Mouse (Mus musculus): ENCODE data around the gene Sympk. TPM values are rescaled to one million over a fixed set of nuclear protein-coding genes. Genes with fewer than 3 reads are reported as not detected.
A peak's percentile ranks its signal among the peaks of the same experiment; 100 is the strongest.

Sympk gene
- total and polyA plus RNA-seq, 2 experiments, result 21.5 to 46.9 TPM

GRCm38 (mm10) chr7:19080451-19080950 lies 56.3 kb downstream of the Sympk start:
- DNase-seq (ENCODE audit: extremely low read depth, low read depth, low spot score), result no peak
- no peaks in the 10 kb centered on the region for H3K36me3 ChIP-seq (ENCODE audit: control insufficient read depth, insufficient read depth, low read length)
- WGBS, result 85% methylated on average over 19 of the region's 19 CpGs
- H3K4me1 ChIP-seq (ENCODE audit: control insufficient read depth, insufficient read depth, low read length), result peaks cover 8% of the 10 kb centered on the region; the same call in 1 of the 2 replicates
- TF ChIP-seq POLR2A (IDR thresholded peaks at IDR 0.05; ENCODE audit: extremely low read depth, insufficient read depth, low read length) (no peak), CTCF (IDR thresholded peaks at IDR 0.05; ENCODE audit: low read depth, low read length) (no peak)
- no peak overlapping the region for H3K4me3 ChIP-seq (ENCODE audit: insufficient read depth, low read depth, low read length)
- H3K79me2 ChIP-seq (ENCODE audit: control insufficient read depth, insufficient read depth, low read length), result no peaks in the 10 kb centered on the region
- no peak overlapping the region for H3K27ac ChIP-seq (replicated peaks; ENCODE audit: insufficient read depth, low read depth, low read length)
- H3K27me3 ChIP-seq (ENCODE audit: control insufficient read depth, insufficient read depth, low read length), result no peaks in the 10 kb centered on the region
- H3K9ac ChIP-seq (ENCODE audit: low read depth, low read length), result no peak overlapping the region

- 83% methylated on average over 4 of the region's 4 CpGs for WGBS
- no peaks in the 10 kb centered on the region for H3K79me2 ChIP-seq (ENCODE audit: control insufficient read depth, insufficient read depth, low read length)
- no peak overlapping the region for H3K27ac ChIP-seq (replicated peaks; ENCODE audit: insufficient read depth, low read depth, low read length)
- H3K4me3 ChIP-seq (ENCODE audit: insufficient read depth, low read depth, low read length), result no peak overlapping the region
- no peak for DNase-seq (ENCODE audit: extremely low read depth, low read depth, low spot score)
- peak overlapping the region; percentile 29; the same call in 1 of the 2 replicates for H3K9ac ChIP-seq (ENCODE audit: low read depth, low read length)
- no peak for TF ChIP-seq CTCF (IDR thresholded peaks at IDR 0.05; ENCODE audit: low read depth, low read length)
- TF ChIP-seq POLR2A (IDR thresholded peaks at IDR 0.05; ENCODE audit: extremely low read depth, insufficient read depth, low read length), result no peak
- H3K36me3 ChIP-seq (ENCODE audit: control insufficient read depth, insufficient read depth, low read length), result no peaks in the 10 kb centered on the region
- peaks cover 9% of the 10 kb centered on the region for H3K4me1 ChIP-seq (ENCODE audit: control insufficient read depth, insufficient read depth, low read length)
- no peaks in the 10 kb centered on the region for H3K27me3 ChIP-seq (ENCODE audit: control insufficient read depth, insufficient read depth, low read length)
These were observed 58.0 kb downstream of the Sympk start for GRCm38 (mm10) chr7:19082171-19082570.

- WGBS, result 38% methylated on average over 6 of the region's 6 CpGs
- no peak overlapping the region for H3K4me3 ChIP-seq (ENCODE audit: insufficient read depth, low read depth, low read length)
- H3K27ac ChIP-seq (replicated peaks; ENCODE audit: insufficient read depth, low read depth, low read length), result no peak overlapping the region
- peaks cover 5% of the 10 kb centered on the region for H3K4me1 ChIP-seq (ENCODE audit: control insufficient read depth, insufficient read depth, low read length)
- H3K79me2 ChIP-seq (ENCODE audit: control insufficient read depth, insufficient read depth, low read length), result no peaks in the 10 kb centered on the region
- no peak for DNase-seq (ENCODE audit: extremely low read depth, low read depth, low spot score)
- TF ChIP-seq POLR2A (IDR thresholded peaks at IDR 0.05; ENCODE audit: extremely low read depth, insufficient read depth, low read length), result no peak
- no peak for TF ChIP-seq CTCF (IDR thresholded peaks at IDR 0.05; ENCODE audit: low read depth, low read length)
- no peak overlapping the region for H3K9ac ChIP-seq (ENCODE audit: low read depth, low read length)
- no peaks in the 10 kb centered on the region for H3K27me3 ChIP-seq (ENCODE audit: control insufficient read depth, insufficient read depth, low read length)
- no peaks in the 10 kb centered on the region for H3K36me3 ChIP-seq (ENCODE audit: control insufficient read depth, insufficient read depth, low read length)
These were observed 58.9 kb downstream of the Sympk start for GRCm38 (mm10) chr7:19083096-19083495.

GRCm38 (mm10) chr7:19083701-19084100 lies 59.5 kb downstream of the Sympk start, which contains the start of gene Dmpk:
TSS of gene Dmpk (plus strand) at chr7:19083849.
- no peaks in the 10 kb centered on the region for H3K36me3 ChIP-seq (ENCODE audit: control insufficient read depth, insufficient read depth, low read length)
- no peak for TF ChIP-seq CTCF (IDR thresholded peaks at IDR 0.05; ENCODE audit: low read depth, low read length)
- peak; percentile 59 for TF ChIP-seq POLR2A (IDR thresholded peaks at IDR 0.05; ENCODE audit: extremely low read depth, insufficient read depth, low read length)
- H3K9ac ChIP-seq (ENCODE audit: low read depth, low read length), result peak within 1 kb of the TSS; percentile 74
- no peak for DNase-seq (ENCODE audit: extremely low read depth, low read depth, low spot score)
- H3K4me1 ChIP-seq (ENCODE audit: control insufficient read depth, insufficient read depth, low read length), result peaks cover 4% of the 10 kb centered on the region
- peak within 1 kb of the TSS; percentile 62 for H3K4me3 ChIP-seq (ENCODE audit: insufficient read depth, low read depth, low read length)
- WGBS, result 40% methylated on average over 10 of the region's 10 CpGs
- H3K27me3 ChIP-seq (ENCODE audit: control insufficient read depth, insufficient read depth, low read length), result no peaks in the 10 kb centered on the region
- H3K79me2 ChIP-seq (ENCODE audit: control insufficient read depth, insufficient read depth, low read length), result no peaks in the 10 kb centered on the region
- H3K27ac ChIP-seq (replicated peaks; ENCODE audit: insufficient read depth, low read depth, low read length), result peak within 1 kb of the TSS; percentile 70

GRCm38 (mm10) chr7:19084277-19084771 lies 60.1 kb downstream of the Sympk start:
- DNase-seq (ENCODE audit: extremely low read depth, low read depth, low spot score), result peak; percentile 31
- H3K79me2 ChIP-seq (ENCODE audit: control insufficient read depth, insufficient read depth, low read length), result no peaks in the 10 kb centered on the region
- WGBS, result 61% methylated on average over 6 of the region's 6 CpGs
- TF ChIP-seq CTCF (IDR thresholded peaks at IDR 0.05; ENCODE audit: low read depth, low read length), result no peak
- no peaks in the 10 kb centered on the region for H3K36me3 ChIP-seq (ENCODE audit: control insufficient read depth, insufficient read depth, low read length)
- H3K4me1 ChIP-seq (ENCODE audit: control insufficient read depth, insufficient read depth, low read length), result peaks cover 4% of the 10 kb centered on the region
- H3K27ac ChIP-seq (replicated peaks; ENCODE audit: insufficient read depth, low read depth, low read length), result peak overlapping the region; percentile 70
- peak overlapping the region; percentile 62 for H3K4me3 ChIP-seq (ENCODE audit: insufficient read depth, low read depth, low read length)
- peak overlapping the region; percentile 74 for H3K9ac ChIP-seq (ENCODE audit: low read depth, low read length)
- H3K27me3 ChIP-seq (ENCODE audit: control insufficient read depth, insufficient read depth, low read length), result no peaks in the 10 kb centered on the region

- Histone ChIP-seq H3K79me2 (ENCODE audit: control insufficient read depth, insufficient read depth, low read length) (no peaks in the 10 kb centered on the region), H3K4me3 (ENCODE audit: insufficient read depth, low read depth, low read length) (peak overlapping the region; percentile 19), H3K4me1 (ENCODE audit: control insufficient read depth, insufficient read depth, low read length) (peaks cover 4% of the 10 kb centered on the region), H3K36me3 (ENCODE audit: control insufficient read depth, insufficient read depth, low read length) (no peaks in the 10 kb centered on the region), H3K9ac (ENCODE audit: low read depth, low read length) (no peak overlapping the region), H3K27me3 (ENCODE audit: control insufficient read depth, insufficient read depth, low read length) (no peaks in the 10 kb centered on the region), H3K27ac (replicated peaks; ENCODE audit: insufficient read depth, low read depth, low read length) (peak overlapping the region; percentile 56)
- WGBS, result 36% methylated on average over 9 of the region's 9 CpGs
- DNase-seq (ENCODE audit: extremely low read depth, low read depth, low spot score), result no peak
- no peak for TF ChIP-seq CTCF (IDR thresholded peaks at IDR 0.05; ENCODE audit: low read depth, low read length)
These were observed 60.8 kb downstream of the Sympk start for GRCm38 (mm10) chr7:19084921-19085473.
